Mouse (Mus musculus): Measurements from ENCODE around the gene Smim11. TPM values are rescaled to one million over a fixed set of nuclear protein-coding genes. Genes with fewer than 3 reads are reported as not detected.

Smim11 gene
- polyA plus RNA-seq, 1 experiment from 2014 or later: 110 TPM

- no peak for ATAC-seq (ENCODE audit: low FRiP score, low TSS enrichment)
- peaks cover 14% of the 10 kb centered on the region for H3K4me1 ChIP-seq (ENCODE audit: insufficient read depth, low read length)
- WGBS: 56% methylated on average over 9 of the region's 9 CpGs
- H3K9ac ChIP-seq (replicated peaks; ENCODE audit: low read length): no peak overlapping the region
- no peak overlapping the region for H3K4me2 ChIP-seq (replicated peaks; ENCODE audit: low read depth, low read length)
- no peak overlapping the region for H3K27ac ChIP-seq (ENCODE audit: low read length)
- H3K27me3 ChIP-seq (ENCODE audit: insufficient read depth, low read length): no peaks in the 10 kb centered on the region
- no peaks in the 10 kb centered on the region for H3K9me3 ChIP-seq (ENCODE audit: low read length)
- H3K4me3 ChIP-seq (ENCODE audit: low read length): no peak overlapping the region
- no peaks in the 10 kb centered on the region for H3K36me3 ChIP-seq (ENCODE audit: insufficient read depth, low read length)
Measured at GRCm38 (mm10) chr16:92357023-92357422, 55.9 kb downstream of the Smim11 start.

- 43% methylated on average over 10 of the region's 10 CpGs for WGBS
- no peak overlapping the region for H3K9ac ChIP-seq (replicated peaks; ENCODE audit: low read length)
- no peak for ATAC-seq (ENCODE audit: low FRiP score, low TSS enrichment)
- H3K9me3 ChIP-seq (ENCODE audit: low read length): no peaks in the 10 kb centered on the region
- H3K4me3 ChIP-seq (ENCODE audit: low read length): no peak overlapping the region
- peaks cover 14% of the 10 kb centered on the region for H3K4me1 ChIP-seq (ENCODE audit: insufficient read depth, low read length)
- no peak overlapping the region for H3K4me2 ChIP-seq (replicated peaks; ENCODE audit: low read depth, low read length)
- H3K27ac ChIP-seq (ENCODE audit: low read length): no peak overlapping the region
- H3K36me3 ChIP-seq (ENCODE audit: insufficient read depth, low read length): no peaks in the 10 kb centered on the region
- H3K27me3 ChIP-seq (ENCODE audit: insufficient read depth, low read length): no peaks in the 10 kb centered on the region
Measured at GRCm38 (mm10) chr16:92357566-92357965, 56.5 kb downstream of the Smim11 start.

GRCm38 (mm10) chr16:92358734-92359133 is 57.6 kb downstream of the Smim11 start:
- WGBS: 23% methylated on average over 9 of the region's 9 CpGs
- Histone ChIP-seq H3K36me3 (ENCODE audit: insufficient read depth, low read length) (no peaks in the 10 kb centered on the region), H3K27ac (ENCODE audit: low read length) (peak overlapping the region; percentile 16), H3K4me3 (ENCODE audit: low read length) (no peak overlapping the region), H3K27me3 (ENCODE audit: insufficient read depth, low read length) (no peaks in the 10 kb centered on the region), H3K9me3 (ENCODE audit: low read length) (no peaks in the 10 kb centered on the region), H3K9ac (replicated peaks; ENCODE audit: low read length) (no peak overlapping the region), H3K4me2 (replicated peaks; ENCODE audit: low read depth, low read length) (peak overlapping the region; percentile 26), H3K4me1 (ENCODE audit: insufficient read depth, low read length) (peaks cover 14% of the 10 kb centered on the region)
- peak; percentile 85 for ATAC-seq (ENCODE audit: low FRiP score, low TSS enrichment)

- Histone ChIP-seq H3K27me3 (ENCODE audit: insufficient read depth, low read length) (no peaks in the 10 kb centered on the region), H3K9ac (replicated peaks; ENCODE audit: low read length) (no peak within 1 kb of the TSS), H3K9me3 (ENCODE audit: low read length) (no peaks in the 10 kb centered on the region), H3K27ac (ENCODE audit: low read length) (peak within 1 kb of the TSS; percentile 16), H3K4me3 (ENCODE audit: low read length) (no peak within 1 kb of the TSS), H3K4me1 (ENCODE audit: insufficient read depth, low read length) (peaks cover 14% of the 10 kb centered on the region), H3K4me2 (replicated peaks; ENCODE audit: low read depth, low read length) (peak within 1 kb of the TSS; percentile 26), H3K36me3 (ENCODE audit: insufficient read depth, low read length) (no peaks in the 10 kb centered on the region)
- peak; percentile 49 for ATAC-seq (ENCODE audit: low FRiP score, low TSS enrichment)
- WGBS: 51% methylated on average over 9 of the region's 9 CpGs
Measured at GRCm38 (mm10) chr16:92359229-92359628, 58.1 kb downstream of the Smim11 start, which contains the start of gene Kcne1. TSS of gene Kcne1 (minus strand) at chr16:92359468.

GRCm38 (mm10) chr16:92360711-92361110 is 59.6 kb downstream of the Smim11 start:
- Histone ChIP-seq H3K4me1 (ENCODE audit: insufficient read depth, low read length) (peaks cover 14% of the 10 kb centered on the region), H3K9ac (replicated peaks; ENCODE audit: low read length) (no peak overlapping the region), H3K4me3 (ENCODE audit: low read length) (no peak overlapping the region), H3K27me3 (ENCODE audit: insufficient read depth, low read length) (no peaks in the 10 kb centered on the region), H3K4me2 (replicated peaks; ENCODE audit: low read depth, low read length) (no peak overlapping the region), H3K36me3 (ENCODE audit: insufficient read depth, low read length) (no peaks in the 10 kb centered on the region), H3K9me3 (ENCODE audit: low read length) (no peaks in the 10 kb centered on the region), H3K27ac (ENCODE audit: low read length) (no peak overlapping the region)
- no peak for ATAC-seq (ENCODE audit: low FRiP score, low TSS enrichment)
- WGBS: 62% methylated on average over 7 of the region's 7 CpGs

Other genes starting within 250 kb of the Smim11 start
- gene Mrps6, start 243.0 kb upstream of the Smim11 start, polyA plus RNA-seq (2015; fragmentation: Nextera tagmentation; extraction: Ambion mirVana): 164 and 165 TPM in 2 replicates
- 0.15 TPM in 1 of 2 replicates, not detected in the other for gene Gm49711, start 243.0 kb upstream of the Smim11 start, polyA plus RNA-seq (2015; fragmentation: Nextera tagmentation; extraction: Ambion mirVana)
- 11.2 and 13.1 TPM in 2 replicates for gene Slc5a3, start 243.0 kb upstream of the Smim11 start, polyA plus RNA-seq (2015; fragmentation: Nextera tagmentation; extraction: Ambion mirVana)
- 0.21 TPM in 1 of 2 replicates, not detected in the other for gene Kcne2, start 8.9 kb upstream of the Smim11 start, polyA plus RNA-seq (2015; fragmentation: Nextera tagmentation; extraction: Ambion mirVana)
- gene Fam243, start 20.2 kb downstream of the Smim11 start, polyA plus RNA-seq (2015; fragmentation: Nextera tagmentation; extraction: Ambion mirVana): 0.07 TPM in 1 of 2 replicates, not detected in the other
- gene Kcne1, start 58.2 kb downstream of the Smim11 start, polyA plus RNA-seq (2015; fragmentation: Nextera tagmentation; extraction: Ambion mirVana): 2.8 and 3.7 TPM in 2 replicates
- 33.4 and 33.9 TPM in 2 replicates for gene Rcan1, start 169.6 kb downstream of the Smim11 start, polyA plus RNA-seq (2015; fragmentation: Nextera tagmentation; extraction: Ambion mirVana)
- 6.9 and 8.1 TPM in 2 replicates for gene Clic6, start 184.4 kb downstream of the Smim11 start, polyA plus RNA-seq (2015; fragmentation: Nextera tagmentation; extraction: Ambion mirVana)